Mouse (Mus musculus) embryonic facial prominence, embryonic 11.5 days (tissue): ENCODE measurements at regions not wholly inside any gene's neighbourhood (a gene's known extent, or its start where the extent isn't known, plus 50 kb on each side); places are given as distances from the start of the nearest gene placed in this dataset.

Source experiments
- ATAC-seq: fragments of 200-750 bp; cut with Nextera tagmentation; replicated peaks from 2 replicates; pipeline ENCODE4 v1.8.0; 2017; ENCODE audit warnings: low read depth; ENCODE audit not compliant: insufficient number of reproducible peaks, low FRiP score, low TSS enrichment
- DNase-seq: peaks from one replicate; pipeline ENCODE4 v3.0.0-alpha.2; 2015; ENCODE audit warnings: low spot score
- H3K27ac ChIP-seq: fragments of 300-500 bp; sonication (generic); replicated peaks from 2 replicates; pipeline ENCODE4 v1.5.1; 2014; ENCODE audit warnings: mild to moderate bottlenecking, low read depth, low read length, control low read depth
- H3K27me3 ChIP-seq: fragments of 300-500 bp; sonication (generic); 2 replicates; pipeline ENCODE4 v1.6.1; 2014; ENCODE audit warnings: mild to moderate bottlenecking, low read length, moderate library complexity, mixed read lengths; ENCODE audit not compliant: control insufficient read depth, insufficient read depth
- H3K36me3 ChIP-seq: fragments of 300-500 bp; sonication (generic); replicated peaks from 2 replicates; pipeline ENCODE4 v1.6.1; 2014; ENCODE audit warnings: low read depth, mild to moderate bottlenecking, low read length, moderate library complexity, mixed read lengths; ENCODE audit not compliant: control insufficient read depth, insufficient read depth
- H3K4me1 ChIP-seq: fragments of 300-500 bp; sonication (generic); 2 replicates; pipeline ENCODE4 v1.6.1; 2014; ENCODE audit warnings: low read length, mixed read lengths; ENCODE audit not compliant: control insufficient read depth, insufficient read depth
- H3K4me2 ChIP-seq: fragments of 300-500 bp; sonication (generic); 2 replicates; pipeline ENCODE4 v1.6.1; 2014; ENCODE audit warnings: low read depth, mild to moderate bottlenecking, control low read depth, low read length, moderate library complexity
- H3K4me3 ChIP-seq: fragments of 300-500 bp; sonication (generic); 2 replicates; pipeline ENCODE4 v1.5.1; 2014; ENCODE audit warnings: low read depth, low read length, control low read depth
- H3K9ac ChIP-seq: fragments of 300-500 bp; sonication (generic); replicated peaks from 2 replicates; pipeline ENCODE4 v1.6.1; 2014; ENCODE audit warnings: mild to moderate bottlenecking, control low read depth, low read length
- H3K9me3 ChIP-seq: fragments of 300-500 bp; sonication (generic); replicated peaks from 2 replicates; pipeline ENCODE4 v1.6.1; 2016; ENCODE audit warnings: mild to moderate bottlenecking, low read length, inconsistent platforms, mixed read lengths; ENCODE audit not compliant: control insufficient read depth
- WGBS: fragments of 180-500 bp; shearing (Covaris S2); extraction: QIAGEN DNeasy Blood & Tissue Kit; methylation state at CpG from one replicate; pipeline ENCODE4 v1.1.7; 2014; 5-methylcytosine and 5-hydroxymethylcytosine counted together

- Histone ChIP-seq H3K4me2 (no peak overlapping the region), H3K4me1 (no peaks in the 10 kb centered on the region), H3K27me3 (no peaks in the 10 kb centered on the region), H3K9me3 (no peaks in the 10 kb centered on the region), H3K4me3 (no peak overlapping the region), H3K9ac (no peak overlapping the region), H3K36me3 (no peaks in the 10 kb centered on the region), H3K27ac (no peak overlapping the region)
- ATAC-seq (no peak), DNase-seq (no peak)
- 77% methylated on average over 1 of the region's 1 CpGs for WGBS
Observed at GRCm38 (mm10) chr16:78144146-78144545, 157.1 kb upstream of the Cxadr start.

DNA sequence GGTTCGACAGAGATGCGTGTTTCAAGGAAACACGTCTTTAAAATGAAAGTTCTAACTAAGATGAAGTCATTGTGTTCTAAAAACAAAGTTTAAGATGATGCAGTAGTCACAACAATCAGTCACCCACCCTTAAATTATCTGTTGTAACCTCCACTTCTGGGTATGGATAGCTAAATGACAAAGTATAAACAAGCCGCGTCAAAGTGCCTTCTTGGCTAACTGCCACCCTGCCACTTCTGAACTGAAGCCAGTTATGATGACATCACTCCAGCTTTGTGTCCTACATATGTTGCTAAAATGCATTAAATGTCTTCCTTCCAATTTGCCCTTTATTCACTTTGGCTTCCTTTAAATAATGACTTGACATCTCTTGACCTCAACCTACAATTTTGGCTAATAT, 165.8 kb upstream of the Cxadr start:
- DNase-seq: no peak
- Histone ChIP-seq H3K9me3 (no peaks in the 10 kb centered on the region), H3K27ac (no peak overlapping the region), H3K4me2 (no peak overlapping the region), H3K27me3 (no peaks in the 10 kb centered on the region), H3K9ac (no peak overlapping the region), H3K4me3 (no peak overlapping the region), H3K4me1 (no peaks in the 10 kb centered on the region), H3K36me3 (no peaks in the 10 kb centered on the region)
- no peak for ATAC-seq
- 92% methylated on average over 5 of the region's 5 CpGs for WGBS

- ATAC-seq: no peak
- H3K27me3 ChIP-seq: no peaks in the 10 kb centered on the region
- WGBS: 67% methylated on average over 7 of the region's 7 CpGs
Observed at GRCm38 (mm10) chr16:78134531-78134930, 166.8 kb upstream of the Cxadr start.

GRCm38 (mm10) chr16:78121668-78122067, 179.6 kb upstream of the Cxadr start:
- H3K27me3 ChIP-seq: no peaks in the 10 kb centered on the region
- no peak overlapping the region for H3K4me2 ChIP-seq
- H3K36me3 ChIP-seq: no peaks in the 10 kb centered on the region
- H3K9me3 ChIP-seq: no peaks in the 10 kb centered on the region
- no peaks in the 10 kb centered on the region for H3K4me1 ChIP-seq
- H3K27ac ChIP-seq: no peak overlapping the region
- H3K9ac ChIP-seq: no peak overlapping the region
- ATAC-seq: no peak
- 80% methylated on average over 1 of the region's 1 CpGs for WGBS
- H3K4me3 ChIP-seq: no peak overlapping the region
- no peak for DNase-seq

More at GRCm38 (mm10) chr16:78134531-78134930, 166.8 kb upstream of the Cxadr start:
- Histone ChIP-seq H3K4me2 (no peak overlapping the region), H3K4me3 (no peak overlapping the region), H3K9me3 (no peaks in the 10 kb centered on the region), H3K4me1 (no peaks in the 10 kb centered on the region), H3K9ac (no peak overlapping the region), H3K36me3 (no peaks in the 10 kb centered on the region), H3K27ac (no peak overlapping the region)
- DNase-seq: no peak

GRCm38 (mm10) chr16:78120346-78120899, 180.9 kb upstream of the Cxadr start:
- Histone ChIP-seq H3K4me3 (no peak overlapping the region), H3K4me2 (no peak overlapping the region), H3K27me3 (no peaks in the 10 kb centered on the region), H3K9me3 (no peaks in the 10 kb centered on the region), H3K4me1 (no peaks in the 10 kb centered on the region), H3K9ac (no peak overlapping the region), H3K27ac (no peak overlapping the region), H3K36me3 (no peaks in the 10 kb centered on the region)
- ATAC-seq (no peak), DNase-seq (peak; percentile 42)
- WGBS: 44% methylated on average over 2 of the region's 2 CpGs

GRCm38 (mm10) chr16:78104246-78104645, 197.0 kb upstream of the Cxadr start:
- Histone ChIP-seq H3K36me3 (no peaks in the 10 kb centered on the region), H3K9me3 (no peaks in the 10 kb centered on the region), H3K4me1 (no peaks in the 10 kb centered on the region), H3K27ac (no peak overlapping the region), H3K4me3 (no peak overlapping the region), H3K27me3 (no peaks in the 10 kb centered on the region), H3K9ac (no peak overlapping the region), H3K4me2 (no peak overlapping the region)
- DNase-seq (no peak), ATAC-seq (no peak)

DNA sequence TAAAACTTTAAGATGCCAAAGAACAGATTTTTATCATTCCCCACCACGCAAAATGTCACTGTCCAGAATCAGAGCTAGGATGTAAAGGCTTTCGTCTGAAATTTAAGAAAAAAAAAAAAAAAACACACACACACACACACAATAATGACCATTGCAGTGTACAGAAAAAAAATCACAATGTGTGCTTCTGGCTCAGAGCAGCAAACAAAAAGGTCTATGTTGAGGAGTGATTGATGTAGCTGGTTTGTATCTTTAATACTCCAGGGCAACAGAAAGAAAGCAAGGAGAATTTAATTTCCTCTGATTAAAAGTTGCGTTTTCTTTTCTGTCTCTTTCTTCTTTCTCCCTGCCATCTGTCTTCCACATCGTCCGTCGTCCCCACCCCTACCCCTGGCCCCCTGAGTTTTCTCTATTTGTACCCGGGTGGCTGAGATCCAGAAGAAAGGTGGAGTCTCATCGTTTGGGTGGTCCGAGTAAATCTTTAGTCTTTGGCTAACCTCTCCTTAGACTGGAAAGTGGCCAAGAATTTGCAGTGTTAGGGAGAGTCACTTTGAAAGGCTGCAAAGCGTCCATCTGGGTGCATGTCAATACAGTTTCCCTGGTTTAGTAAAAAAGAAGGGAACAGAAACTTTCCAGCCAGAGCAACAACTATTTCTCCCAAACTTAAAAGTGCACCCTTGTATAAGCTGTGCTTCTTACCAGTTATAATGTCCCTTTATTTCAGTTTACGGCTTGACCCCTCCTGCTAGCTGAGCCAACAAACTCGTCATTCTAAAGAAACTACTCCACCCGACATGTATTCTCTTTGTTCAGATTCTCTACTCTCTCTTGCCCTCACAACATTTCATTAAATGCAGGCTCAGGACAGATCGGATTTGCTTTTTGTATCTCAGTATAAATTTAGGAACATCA, 199.6 kb upstream of the Cxadr start:
- Histone ChIP-seq H3K36me3 (no peaks in the 10 kb centered on the region), H3K27ac (no peak overlapping the region), H3K4me2 (no peak overlapping the region), H3K9me3 (no peaks in the 10 kb centered on the region), H3K4me3 (no peak overlapping the region), H3K9ac (no peak overlapping the region), H3K4me1 (no peaks in the 10 kb centered on the region), H3K27me3 (no peaks in the 10 kb centered on the region)
- 42% methylated on average over 14 of the region's 14 CpGs for WGBS
- ATAC-seq: no peak
- DNase-seq: no peak

- no peak overlapping the region for H3K27ac ChIP-seq
- WGBS: 79% methylated on average over 2 of the region's 2 CpGs
- H3K27me3 ChIP-seq: no peaks in the 10 kb centered on the region
- H3K4me3 ChIP-seq: no peak overlapping the region
- no peaks in the 10 kb centered on the region for H3K36me3 ChIP-seq
- H3K9me3 ChIP-seq: no peaks in the 10 kb centered on the region
- DNase-seq (no peak), ATAC-seq (no peak)
- no peaks in the 10 kb centered on the region for H3K4me1 ChIP-seq
- no peak overlapping the region for H3K9ac ChIP-seq
- H3K4me2 ChIP-seq: no peak overlapping the region
Observed at GRCm38 (mm10) chr16:78099842-78100241, 201.4 kb upstream of the Cxadr start.
